Mouse (Mus musculus): ENCODE measurements around the gene Gna13.

- TF ChIP-seq CTCF (IDR thresholded peaks at IDR 0.05; ENCODE audit: low read depth) (no peak), EP300 (IDR thresholded peaks at IDR 0.05; ENCODE audit: low read depth) (no peak)
Measured at GRCm38 (mm10) chr11:109406431-109406830, 43.8 kb downstream of the Gna13 start.
